Mouse (Mus musculus) T-helper 17 cell (primary cell): ENCODE data around the gene Olfr1484.
"Not testable (repeated sequence)": the region's sequence is repeated elsewhere in the genome, so short reads cannot be mapped to it uniquely, and the experiment has no call there.

Experiments used
- in situ Hi-C, 2 experiments: fragments of 300-600 bp; cut with MboI, MseI; formaldehyde crosslinking; loops; 1 replicate in 1 of 2; 2 replicates in 1 of 2; pipeline ENCODE4 v1.15.1; 2025; ENCODE audit warnings: high pct_unique_total_duplicates in 2 of 2

The Olfr1484 gene

GRCm38 (mm10) chr19:13583211-13583610 lies at the start of gene Olfr1484:
Gene Olfr1484 (plus strand): TSS chr19:13583511.
- in situ Hi-C loops = no loop called here

- in situ Hi-C loops = not testable (repeated sequence)
These were observed 33.8 kb downstream of the Olfr1484 start, which contains the start of gene Olfr1487 for GRCm38 (mm10) chr19:13617075-13617474. Gene Olfr1487 (plus strand): TSS chr19:13617375.

GRCm38 (mm10) chr19:13631321-13631720 lies 48.0 kb downstream of the Olfr1484 start, which contains the start of gene Olfr1489:
Gene Olfr1489 (plus strand): TSS chr19:13631621.
- in situ Hi-C loops = loop anchor here in 1 of 2 experiments (10.0 kb wide), 1 partner anchor 57 kb away; no protein-coding TSS in a partner anchor
